Mouse (Mus musculus): ENCODE data around the gene Gm42791. TPM values are rescaled to one million over a fixed set of nuclear protein-coding genes. Genes with fewer than 3 reads are reported as not detected.
A peak's percentile ranks its signal among the peaks of the same experiment; 100 is the strongest.

The Gm42791 gene
- polyA plus RNA-seq (2016; fragmentation: Nextera tagmentation; extraction: Ambion mirVana) = 2.0 TPM in 1 of 2 replicates, not detected in the other

DNA sequence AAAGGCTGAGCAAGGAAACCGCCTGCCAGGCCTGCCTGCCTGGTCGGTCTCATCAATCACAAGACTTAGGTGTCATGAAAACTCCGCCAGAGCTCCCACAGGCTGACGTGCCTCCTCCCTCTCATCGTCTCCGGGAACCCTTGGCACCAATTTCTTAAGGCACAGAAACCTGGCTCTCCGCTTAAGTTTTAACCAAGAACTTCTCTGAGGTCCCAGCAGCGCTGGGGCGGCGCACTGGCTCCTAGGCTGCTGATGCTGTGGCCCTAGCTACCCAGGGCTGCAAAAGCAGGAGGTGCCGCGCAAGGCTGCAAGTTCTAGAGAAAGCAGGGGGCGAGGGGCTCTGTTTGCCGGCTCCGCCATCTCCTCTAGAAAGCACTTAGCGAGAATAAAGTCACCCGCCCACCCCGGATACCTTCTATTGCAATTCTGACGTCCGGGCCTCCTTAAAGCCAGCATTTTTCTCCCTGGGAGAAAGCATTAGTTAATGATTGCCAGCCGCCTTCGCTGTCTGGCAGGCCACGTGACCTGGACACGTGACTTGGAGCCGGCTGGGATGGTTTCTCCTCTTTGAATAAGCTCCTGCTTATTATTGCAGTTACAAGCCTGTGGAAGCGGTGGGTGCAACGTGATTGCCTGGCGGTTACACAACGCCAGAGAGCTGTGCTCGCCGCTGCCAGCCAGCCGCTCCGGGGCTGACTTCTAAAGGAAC, at the start of gene Gm42791:
Gm42791 (minus strand) TSS at position 442 of the 709 bp plus-strand sequence.
- DNase-seq (ENCODE audit: low spot score) = peak; percentile 90
- Histone ChIP-seq H3K27ac (replicated peaks) (peak within 1 kb of the TSS; percentile 92), H3K4me1 (peaks cover 30% of the 10 kb centered on the region), H3K9me3 (replicated peaks) (peaks cover 20% of the 10 kb centered on the region; the same call in 1 of the 2 replicates), H3K27me3 (ENCODE audit: low read depth, poor library complexity, severe bottlenecking) (no peaks in the 10 kb centered on the region), H3K36me3 (peaks cover 8% of the 10 kb centered on the region), H3K4me3 (peak within 1 kb of the TSS; percentile 62)
- 2% methylated on average over 33 of the region's 33 CpGs for WGBS

DNA sequence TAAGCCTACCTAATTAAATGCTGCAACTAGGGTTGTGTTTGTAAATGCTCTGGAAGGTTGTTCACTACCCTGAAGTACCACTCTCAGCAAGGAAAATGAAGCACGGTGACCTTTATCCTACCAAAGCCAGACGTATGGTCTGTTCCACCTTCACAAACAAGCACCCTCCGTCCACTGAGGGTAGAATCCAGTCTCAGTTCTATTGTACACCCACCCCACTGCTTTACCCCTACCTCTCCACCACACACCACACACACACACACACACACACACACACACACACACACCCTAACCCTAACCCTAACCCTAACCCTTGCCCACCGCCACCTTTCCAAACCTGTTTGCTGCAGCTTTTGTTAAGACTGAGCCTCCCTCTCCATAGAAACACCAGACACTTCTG, 49.1 kb upstream of the Gm42791 start:
- H3K27me3 ChIP-seq (ENCODE audit: low read depth, poor library complexity, severe bottlenecking) = no peaks in the 10 kb centered on the region
- DNase-seq (ENCODE audit: low spot score) = no peak
- no peaks in the 10 kb centered on the region for H3K4me1 ChIP-seq
- no peak overlapping the region for H3K27ac ChIP-seq (replicated peaks)
- peaks cover 50% of the 10 kb centered on the region for H3K36me3 ChIP-seq
- 79% methylated on average over 4 of the region's 4 CpGs for WGBS
- peaks cover 4% of the 10 kb centered on the region; the same call in 1 of the 2 replicates for H3K9me3 ChIP-seq (replicated peaks)
- H3K4me3 ChIP-seq = no peak overlapping the region

DNA sequence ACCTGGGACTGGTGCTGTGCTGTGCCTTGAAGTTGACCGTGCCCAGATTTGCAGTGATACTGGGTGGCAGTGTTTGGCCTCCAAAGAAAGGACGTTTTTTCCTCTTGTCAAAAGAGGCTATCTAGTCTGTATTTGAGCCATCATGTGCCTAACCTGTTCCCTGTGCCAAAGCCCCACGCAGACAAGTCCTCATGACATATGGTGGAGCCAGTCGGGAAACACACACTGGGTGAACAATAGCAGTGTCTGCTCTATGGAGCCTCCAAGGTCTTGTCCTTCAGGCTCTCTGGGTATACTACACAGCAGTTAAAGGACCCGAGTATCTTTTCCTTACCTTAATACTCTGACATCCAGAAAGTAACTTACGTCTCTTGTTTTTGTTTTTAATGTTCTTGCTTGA, 48.3 kb upstream of the Gm42791 start:
- peaks cover 46% of the 10 kb centered on the region for H3K36me3 ChIP-seq
- DNase-seq (ENCODE audit: low spot score) = no peak
- H3K9me3 ChIP-seq (replicated peaks) = peaks cover 4% of the 10 kb centered on the region; the same call in 1 of the 2 replicates
- H3K4me1 ChIP-seq = no peaks in the 10 kb centered on the region
- 88% methylated on average over 6 of the region's 6 CpGs for WGBS
- H3K27ac ChIP-seq (replicated peaks) = no peak overlapping the region
- no peak overlapping the region for H3K4me3 ChIP-seq
- no peaks in the 10 kb centered on the region for H3K27me3 ChIP-seq (ENCODE audit: low read depth, poor library complexity, severe bottlenecking)

DNA sequence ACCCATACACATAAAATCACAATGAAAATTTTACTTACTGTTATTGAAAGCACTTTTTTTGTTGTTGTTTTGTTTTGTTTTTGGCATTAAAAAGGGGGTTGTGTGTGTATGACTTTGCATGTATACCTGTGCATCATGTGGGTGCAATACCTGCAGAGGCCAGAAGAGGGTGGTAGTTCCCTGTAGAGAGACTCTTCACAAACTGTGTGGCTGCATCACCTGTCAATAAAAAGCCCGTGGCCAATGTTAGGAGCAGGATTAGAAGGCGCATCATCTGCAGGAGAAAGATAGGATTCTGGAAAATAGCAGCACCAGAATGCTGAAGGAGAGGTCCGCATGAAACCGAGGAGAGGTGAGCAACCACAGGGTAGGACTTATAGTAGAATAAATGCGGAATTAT, 44.9 kb upstream of the Gm42791 start:
- no peak overlapping the region for H3K27ac ChIP-seq (replicated peaks)
- H3K4me1 ChIP-seq = no peaks in the 10 kb centered on the region
- H3K36me3 ChIP-seq = peaks cover 20% of the 10 kb centered on the region
- no peaks in the 10 kb centered on the region for H3K27me3 ChIP-seq (ENCODE audit: low read depth, poor library complexity, severe bottlenecking)
- WGBS = 91% methylated on average over 5 of the region's 5 CpGs
- no peak for DNase-seq (ENCODE audit: low spot score)
- H3K4me3 ChIP-seq = no peak overlapping the region
- peaks cover 14% of the 10 kb centered on the region; the same call in 1 of the 2 replicates for H3K9me3 ChIP-seq (replicated peaks)

DNA sequence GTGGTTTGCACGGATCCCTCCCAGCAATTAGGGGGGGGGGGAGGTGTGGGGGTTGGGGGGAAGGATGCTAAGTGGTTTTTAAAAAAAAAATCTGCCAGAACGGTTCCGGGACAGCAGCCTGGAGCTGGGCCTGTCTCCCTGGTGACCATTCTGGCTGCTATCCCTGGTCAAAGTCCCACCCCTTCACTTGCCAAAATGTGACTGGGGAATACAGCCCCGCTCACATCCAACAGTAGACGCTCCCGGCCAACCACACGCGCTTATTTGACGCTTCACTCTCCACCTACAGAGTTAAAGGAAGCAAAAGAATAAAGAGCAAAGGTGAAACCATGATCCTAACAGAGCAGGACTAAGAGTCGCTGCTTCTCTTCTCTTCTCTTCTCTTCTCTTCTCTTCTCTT, 42.8 kb upstream of the Gm42791 start:
- Histone ChIP-seq H3K4me1 (no peaks in the 10 kb centered on the region), H3K27me3 (ENCODE audit: low read depth, poor library complexity, severe bottlenecking) (no peaks in the 10 kb centered on the region), H3K36me3 (peaks cover 10% of the 10 kb centered on the region), H3K4me3 (no peak overlapping the region), H3K27ac (replicated peaks) (no peak overlapping the region), H3K9me3 (replicated peaks) (peaks cover 14% of the 10 kb centered on the region; the same call in 1 of the 2 replicates)
- no peak for DNase-seq (ENCODE audit: low spot score)
- 31% methylated on average over 10 of the region's 10 CpGs for WGBS

DNA sequence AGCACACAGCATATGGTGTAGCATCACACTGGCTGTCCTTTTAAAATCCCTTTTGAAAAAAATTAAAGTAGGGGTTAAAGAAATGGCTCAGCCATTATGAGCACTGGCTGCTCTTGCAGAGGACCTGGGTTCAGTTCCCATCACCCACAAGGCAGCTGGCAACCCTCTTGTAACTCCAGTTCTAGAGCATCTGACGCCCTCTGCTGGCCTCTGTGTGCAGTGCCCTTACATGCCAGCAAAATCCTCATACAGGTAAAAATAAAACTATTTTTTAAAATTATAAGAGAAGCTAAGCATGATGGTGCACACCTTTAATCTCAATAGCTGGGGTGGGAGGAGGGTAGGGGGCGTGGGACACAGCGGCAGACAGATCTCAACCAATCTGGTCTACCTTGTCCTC, 42.0 kb upstream of the Gm42791 start:
- Histone ChIP-seq H3K4me1 (peaks cover under 1% of the 10 kb centered on the region), H3K4me3 (no peak overlapping the region), H3K9me3 (replicated peaks) (peaks cover 14% of the 10 kb centered on the region; the same call in 1 of the 2 replicates), H3K27me3 (ENCODE audit: low read depth, poor library complexity, severe bottlenecking) (peaks cover 5% of the 10 kb centered on the region), H3K36me3 (peaks cover 8% of the 10 kb centered on the region), H3K27ac (replicated peaks) (no peak overlapping the region)
- no peak for DNase-seq (ENCODE audit: low spot score)
- WGBS = 90% methylated on average over 3 of the region's 3 CpGs

DNA sequence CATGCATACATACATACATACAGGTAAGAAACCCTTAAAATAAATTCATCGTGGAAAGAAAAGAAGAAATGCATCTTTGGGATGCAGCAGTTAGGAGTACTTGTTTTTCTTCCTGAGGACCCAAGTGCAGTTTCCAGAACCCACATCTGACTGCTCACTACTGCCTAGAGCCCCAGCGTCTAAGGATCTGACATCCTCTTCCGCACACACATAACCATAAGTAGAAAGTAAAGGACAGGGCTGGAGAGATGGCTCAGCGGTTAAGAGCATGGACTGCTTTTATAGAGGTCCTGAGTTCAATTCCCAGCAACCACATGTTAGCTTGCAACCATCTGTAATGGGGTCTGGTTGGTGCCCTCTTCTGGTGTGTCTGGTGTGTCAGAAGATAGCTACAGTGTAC, 37.5 kb upstream of the Gm42791 start:
- no peak for DNase-seq (ENCODE audit: low spot score)
- Histone ChIP-seq H3K36me3 (no peaks in the 10 kb centered on the region), H3K4me1 (peaks cover 21% of the 10 kb centered on the region), H3K27ac (replicated peaks) (no peak overlapping the region), H3K9me3 (replicated peaks) (peaks cover 10% of the 10 kb centered on the region; the same call in 1 of the 2 replicates), H3K27me3 (ENCODE audit: low read depth, poor library complexity, severe bottlenecking) (peaks cover 22% of the 10 kb centered on the region), H3K4me3 (no peak overlapping the region)
- WGBS = 96% methylated on average over 4 of the region's 4 CpGs

DNA sequence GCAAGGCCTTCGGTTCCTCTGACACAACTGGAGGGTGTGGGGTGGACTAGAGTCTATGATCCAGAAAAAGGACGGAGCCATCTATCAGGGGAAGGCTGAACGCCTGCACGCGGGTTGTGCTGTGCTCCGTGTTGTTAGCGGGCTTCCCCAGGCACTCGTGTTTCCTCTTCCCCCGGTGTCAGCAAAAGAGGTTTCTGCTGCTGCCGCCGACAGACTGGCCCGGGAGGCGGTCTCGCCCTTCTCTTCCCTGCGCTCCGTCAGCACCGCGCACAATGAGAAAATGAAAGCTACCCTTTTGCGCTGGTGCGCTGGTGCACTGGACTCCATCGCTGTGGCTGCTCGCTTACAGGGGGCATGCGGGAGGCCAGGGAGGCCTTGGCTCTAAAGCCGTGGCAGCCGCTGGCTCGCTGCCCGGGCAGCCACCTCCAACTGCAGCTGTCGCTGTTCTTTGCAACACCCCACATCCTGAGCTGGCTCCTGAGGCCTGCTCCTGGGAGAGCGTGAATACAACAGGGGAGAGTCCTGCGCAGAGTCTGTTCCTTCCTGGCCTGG, 36.3 kb upstream of the Gm42791 start:
- H3K27ac ChIP-seq (replicated peaks) = peak overlapping the region; percentile 89
- peaks cover 1% of the 10 kb centered on the region; the same call in 1 of the 2 replicates for H3K9me3 ChIP-seq (replicated peaks)
- peaks cover 22% of the 10 kb centered on the region for H3K27me3 ChIP-seq (ENCODE audit: low read depth, poor library complexity, severe bottlenecking)

DNA sequence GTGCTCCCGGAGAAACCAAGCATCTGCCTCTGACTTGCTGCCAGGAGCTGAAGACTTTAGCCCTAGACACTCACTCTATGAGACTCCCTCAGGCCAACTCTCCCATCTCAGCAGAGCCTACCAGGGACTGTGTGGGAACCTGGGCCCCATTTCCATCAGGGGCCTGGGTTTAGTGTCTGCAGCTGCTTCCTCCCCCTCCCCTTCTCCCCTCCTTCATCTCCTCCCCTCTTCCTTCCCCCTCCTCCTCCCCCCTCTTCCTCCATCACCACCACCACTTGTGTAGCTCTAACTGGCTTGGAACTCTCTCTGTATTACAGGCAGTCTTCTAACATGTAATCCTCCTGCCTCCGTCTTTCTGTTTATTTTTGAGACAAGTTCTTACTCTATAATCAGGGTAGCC, 35.2 kb upstream of the Gm42791 start:
- no peaks in the 10 kb centered on the region for H3K9me3 ChIP-seq (replicated peaks)
- H3K27me3 ChIP-seq (ENCODE audit: low read depth, poor library complexity, severe bottlenecking) = peaks cover 22% of the 10 kb centered on the region
- H3K4me1 ChIP-seq = peaks cover 21% of the 10 kb centered on the region
- no peak overlapping the region for H3K27ac ChIP-seq (replicated peaks)
- 67% methylated on average over 2 of the region's 2 CpGs for WGBS
- H3K36me3 ChIP-seq = no peaks in the 10 kb centered on the region
- no peak overlapping the region for H3K4me3 ChIP-seq
- no peak for DNase-seq (ENCODE audit: low spot score)

More for the DNA sequence above, 36.3 kb upstream of the Gm42791 start:
- Histone ChIP-seq H3K4me3 (peak overlapping the region; percentile 53), H3K4me1 (peaks cover 21% of the 10 kb centered on the region), H3K36me3 (no peaks in the 10 kb centered on the region)
- DNase-seq (ENCODE audit: low spot score) = peak; percentile 65
- 7% methylated on average over 30 of the region's 30 CpGs for WGBS

DNA sequence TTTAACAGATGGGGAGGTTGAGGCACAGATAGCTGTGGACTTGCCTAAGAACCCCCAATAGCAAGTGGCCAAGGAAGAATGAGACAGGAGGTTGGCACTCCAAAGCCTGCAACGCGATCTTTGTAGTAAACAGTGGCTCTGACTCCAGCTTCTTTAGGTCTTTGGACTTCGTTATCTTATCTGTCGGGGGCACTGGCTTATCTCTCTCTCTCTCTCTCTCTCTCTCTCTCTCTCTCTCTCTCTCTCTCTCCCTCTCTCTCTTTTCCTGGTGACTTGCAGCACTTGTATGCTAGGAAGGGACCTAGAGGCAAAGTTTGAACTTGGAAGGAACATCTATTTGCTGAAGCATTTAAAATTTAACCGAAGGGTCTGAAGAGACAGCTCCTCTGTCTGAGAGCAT, 33.4 kb upstream of the Gm42791 start:
- no peak overlapping the region for H3K27ac ChIP-seq (replicated peaks)
- H3K27me3 ChIP-seq (ENCODE audit: low read depth, poor library complexity, severe bottlenecking) = peaks cover 22% of the 10 kb centered on the region
- WGBS = 74% methylated on average over 5 of the region's 5 CpGs

DNA sequence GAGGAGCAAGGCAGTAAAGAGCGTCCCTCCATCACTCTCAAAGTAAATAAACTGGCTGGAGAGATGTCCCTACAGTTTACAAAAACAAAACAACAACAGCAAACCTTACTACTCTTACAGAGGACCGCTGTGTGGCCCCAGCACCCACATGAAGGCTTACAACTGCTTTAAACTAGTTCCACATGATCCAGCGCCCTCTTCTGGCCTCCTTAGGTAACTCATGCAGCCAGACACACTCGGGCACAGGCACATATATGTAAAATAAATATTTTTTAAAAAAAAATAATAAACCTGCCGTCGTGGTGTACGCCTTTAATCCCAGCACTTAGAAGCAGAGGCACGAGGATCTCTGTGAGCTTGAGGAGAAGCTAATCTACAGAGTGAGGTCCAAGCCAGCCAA, 32.4 kb upstream of the Gm42791 start:
- H3K9me3 ChIP-seq (replicated peaks) = no peaks in the 10 kb centered on the region
- no peak overlapping the region for H3K4me3 ChIP-seq
- H3K27me3 ChIP-seq (ENCODE audit: low read depth, poor library complexity, severe bottlenecking) = peaks cover 20% of the 10 kb centered on the region
- H3K36me3 ChIP-seq = no peaks in the 10 kb centered on the region
- H3K4me1 ChIP-seq = peaks cover 21% of the 10 kb centered on the region
- 78% methylated on average over 8 of the region's 8 CpGs for WGBS
- DNase-seq (ENCODE audit: low spot score) = no peak
- no peak overlapping the region for H3K27ac ChIP-seq (replicated peaks)

More for the DNA sequence above, 33.4 kb upstream of the Gm42791 start:
- H3K4me3 ChIP-seq = no peak overlapping the region
- DNase-seq (ENCODE audit: low spot score) = no peak
- no peaks in the 10 kb centered on the region for H3K36me3 ChIP-seq
- no peaks in the 10 kb centered on the region for H3K9me3 ChIP-seq (replicated peaks)
- H3K4me1 ChIP-seq = peaks cover 21% of the 10 kb centered on the region

DNA sequence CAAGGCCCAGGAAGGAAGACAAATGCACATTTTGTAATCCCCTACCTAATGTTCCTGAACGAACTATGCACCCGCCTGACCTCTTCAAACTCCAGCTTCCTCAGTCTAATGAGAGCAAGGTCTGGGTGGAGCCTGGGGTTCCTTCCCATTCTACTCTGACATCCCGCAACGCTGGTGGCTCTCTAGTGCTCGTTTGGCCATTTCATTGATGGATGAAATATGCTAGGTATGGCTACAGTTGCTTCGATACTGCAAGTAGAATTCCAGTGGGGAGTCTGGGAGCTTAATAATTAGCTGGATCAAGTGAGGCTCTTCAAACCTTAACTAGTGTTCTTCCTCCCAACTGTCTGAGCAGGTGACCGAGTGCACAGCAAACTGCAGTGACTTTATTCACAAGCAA, 26.2 kb upstream of the Gm42791 start:
- H3K27ac ChIP-seq (replicated peaks) = no peak overlapping the region
- WGBS = 69% methylated on average over 7 of the region's 7 CpGs
- no peak for DNase-seq (ENCODE audit: low spot score)

DNA sequence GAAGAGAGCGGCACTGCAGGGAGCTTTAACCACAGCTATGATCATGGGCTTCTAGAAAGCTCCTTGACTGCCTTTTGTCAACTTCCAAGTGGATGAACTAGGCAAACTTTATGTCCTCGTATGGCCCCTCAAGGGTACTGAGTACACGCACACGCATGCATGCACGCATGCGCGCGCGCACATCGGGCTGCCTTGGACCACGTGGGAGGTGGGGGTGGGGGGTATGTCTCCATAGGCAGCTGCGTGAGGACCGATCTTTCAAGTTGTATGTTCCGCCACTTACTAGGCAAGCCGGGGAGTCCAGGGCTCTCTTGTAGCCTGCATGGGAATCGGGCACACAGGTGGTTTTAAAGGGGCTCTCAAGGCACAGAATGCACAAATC, 25.7 kb upstream of the Gm42791 start:
- Histone ChIP-seq H3K4me3 (no peak overlapping the region), H3K27ac (replicated peaks) (no peak overlapping the region), H3K36me3 (no peaks in the 10 kb centered on the region), H3K4me1 (peaks cover 7% of the 10 kb centered on the region), H3K27me3 (ENCODE audit: low read depth, poor library complexity, severe bottlenecking) (peaks cover 30% of the 10 kb centered on the region), H3K9me3 (replicated peaks) (no peaks in the 10 kb centered on the region)
- DNase-seq (ENCODE audit: low spot score) = no peak
- 73% methylated on average over 16 of the region's 16 CpGs for WGBS

More for the DNA sequence above, 26.2 kb upstream of the Gm42791 start:
- no peaks in the 10 kb centered on the region for H3K36me3 ChIP-seq
- H3K4me1 ChIP-seq = peaks cover 2% of the 10 kb centered on the region
- H3K4me3 ChIP-seq = no peak overlapping the region
- no peaks in the 10 kb centered on the region for H3K9me3 ChIP-seq (replicated peaks)
- H3K27me3 ChIP-seq (ENCODE audit: low read depth, poor library complexity, severe bottlenecking) = peaks cover 26% of the 10 kb centered on the region
